Mouse (Mus musculus): Measurements from ENCODE around the gene Rbfox2. TPM values are rescaled to one million over a fixed set of nuclear protein-coding genes. Genes with fewer than 3 reads are reported as not detected.
A peak's percentile ranks its signal among the peaks of the same experiment; 100 is the strongest.

Rbfox2 gene
- polyA plus RNA-seq, 1 experiment: 1.3 TPM

DNA sequence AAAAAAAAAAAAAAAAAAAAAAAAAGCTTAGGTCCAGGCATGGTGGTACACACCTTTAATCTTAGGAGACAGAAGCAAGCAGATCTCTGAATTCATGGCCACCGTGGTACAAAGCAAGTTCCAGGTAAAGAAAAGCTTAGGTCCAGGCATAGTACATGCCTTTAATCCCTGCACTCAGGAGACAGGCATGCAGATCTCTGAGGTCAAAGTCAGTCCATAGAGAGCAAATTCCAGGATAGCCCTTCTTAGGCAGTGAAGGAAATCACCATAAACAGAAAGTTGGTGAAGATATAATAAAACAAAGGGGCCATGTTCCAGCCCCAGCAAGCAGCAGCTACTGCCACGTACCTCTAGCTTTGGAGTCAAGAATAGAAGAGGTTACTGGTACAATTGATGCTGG, 44.0 kb downstream of the Rbfox2 start:
- H3K4me1 ChIP-seq (ENCODE audit: control insufficient read depth, insufficient read depth, low read length): no peaks in the 10 kb centered on the region
- no peak overlapping the region for H3K4me3 ChIP-seq (ENCODE audit: insufficient read depth, low read length)
- no peak overlapping the region for H3K27ac ChIP-seq (ENCODE audit: insufficient read depth, low read depth, low read length)
- TF ChIP-seq POLR2A (IDR thresholded peaks at IDR 0.05; ENCODE audit: borderline replicate concordance, low read depth, low read length): no peak
- no peak for TF ChIP-seq CTCF (IDR thresholded peaks at IDR 0.05; ENCODE audit: low read depth, low read length)

GRCm38 (mm10) chr15:77257437-77258229, 49.2 kb downstream of the Rbfox2 start:
- no peaks in the 10 kb centered on the region for H3K4me1 ChIP-seq (ENCODE audit: control insufficient read depth, insufficient read depth, low read length)
- H3K27ac ChIP-seq (ENCODE audit: insufficient read depth, low read depth, low read length): no peak overlapping the region
- TF ChIP-seq CTCF (IDR thresholded peaks at IDR 0.05; ENCODE audit: low read depth, low read length) (peak; percentile 48), POLR2A (IDR thresholded peaks at IDR 0.05; ENCODE audit: borderline replicate concordance, low read depth, low read length) (no peak)
- H3K4me3 ChIP-seq (ENCODE audit: insufficient read depth, low read length): no peak overlapping the region

DNA sequence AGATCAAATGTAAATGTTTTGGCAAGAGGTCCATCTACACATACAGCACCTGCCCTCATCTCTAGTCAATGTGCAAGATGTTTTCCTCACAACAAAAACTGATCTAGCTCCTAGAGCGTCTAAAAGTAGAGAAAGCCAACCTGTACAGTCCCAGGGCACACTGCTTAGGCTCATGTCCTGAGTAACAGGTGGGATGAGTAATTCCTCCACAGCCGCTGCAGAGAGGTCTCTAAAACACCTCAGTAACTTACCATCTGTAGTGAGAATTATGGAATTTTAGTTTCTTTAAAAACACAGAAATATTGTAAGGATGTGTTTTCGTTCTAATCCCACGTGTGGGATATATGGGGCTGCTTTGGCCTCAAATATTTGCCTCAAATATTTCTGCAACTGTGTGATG, 50.0 kb downstream of the Rbfox2 start:
- no peak overlapping the region for H3K27ac ChIP-seq (ENCODE audit: insufficient read depth, low read depth, low read length)
- no peak overlapping the region for H3K4me3 ChIP-seq (ENCODE audit: insufficient read depth, low read length)
- H3K4me1 ChIP-seq (ENCODE audit: control insufficient read depth, insufficient read depth, low read length): no peaks in the 10 kb centered on the region
- TF ChIP-seq POLR2A (IDR thresholded peaks at IDR 0.05; ENCODE audit: borderline replicate concordance, low read depth, low read length) (no peak), CTCF (IDR thresholded peaks at IDR 0.05; ENCODE audit: low read depth, low read length) (no peak)

DNA sequence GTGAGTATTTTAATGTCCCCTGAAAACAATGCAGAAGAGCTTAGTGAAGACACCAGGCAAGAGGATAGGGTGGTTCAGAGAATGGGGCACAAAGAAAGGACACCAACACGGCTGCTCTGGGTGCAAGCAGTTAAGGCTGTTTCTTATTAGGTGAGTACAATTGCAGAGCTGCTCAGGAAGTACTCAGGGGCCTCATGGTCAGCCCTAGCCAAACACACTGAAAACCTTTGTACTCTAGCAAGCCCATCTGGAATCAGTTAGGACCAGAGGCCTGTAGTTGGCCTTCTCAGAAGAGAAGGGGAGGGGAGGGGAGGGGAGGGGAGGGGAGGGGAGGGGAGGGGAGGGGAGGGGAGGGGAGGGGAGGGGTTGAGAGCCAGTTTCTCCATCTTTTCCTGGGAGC, 52.2 kb downstream of the Rbfox2 start:
- no peak overlapping the region for H3K4me3 ChIP-seq (ENCODE audit: insufficient read depth, low read length)
- H3K27ac ChIP-seq (ENCODE audit: insufficient read depth, low read depth, low read length): no peak overlapping the region
- TF ChIP-seq CTCF (IDR thresholded peaks at IDR 0.05; ENCODE audit: low read depth, low read length) (no peak), POLR2A (IDR thresholded peaks at IDR 0.05; ENCODE audit: borderline replicate concordance, low read depth, low read length) (no peak)
- H3K4me1 ChIP-seq (ENCODE audit: control insufficient read depth, insufficient read depth, low read length): no peaks in the 10 kb centered on the region

DNA sequence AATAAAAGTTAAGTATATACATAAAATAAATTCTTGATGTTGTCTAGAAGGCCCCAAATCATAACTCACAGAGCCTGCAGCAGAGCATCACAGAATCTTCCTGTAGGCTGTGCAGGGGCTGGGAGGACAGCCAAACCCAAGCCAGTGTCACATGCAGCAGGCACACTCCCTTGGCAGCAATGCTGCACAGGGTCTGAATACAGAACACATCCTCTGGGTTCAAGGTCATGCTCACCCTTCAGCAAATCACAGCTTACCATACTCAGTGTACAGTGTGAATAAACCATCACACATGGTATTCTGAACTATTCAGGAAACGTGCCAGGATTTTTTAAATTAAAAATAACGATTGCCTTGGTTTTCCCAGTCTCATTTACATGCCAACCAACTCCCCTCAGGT, 52.7 kb downstream of the Rbfox2 start:
- TF ChIP-seq POLR2A (IDR thresholded peaks at IDR 0.05; ENCODE audit: borderline replicate concordance, low read depth, low read length) (no peak), CTCF (IDR thresholded peaks at IDR 0.05; ENCODE audit: low read depth, low read length) (no peak)
- no peak overlapping the region for H3K27ac ChIP-seq (ENCODE audit: insufficient read depth, low read depth, low read length)
- no peak overlapping the region for H3K4me3 ChIP-seq (ENCODE audit: insufficient read depth, low read length)
- H3K4me1 ChIP-seq (ENCODE audit: control insufficient read depth, insufficient read depth, low read length): no peaks in the 10 kb centered on the region

DNA sequence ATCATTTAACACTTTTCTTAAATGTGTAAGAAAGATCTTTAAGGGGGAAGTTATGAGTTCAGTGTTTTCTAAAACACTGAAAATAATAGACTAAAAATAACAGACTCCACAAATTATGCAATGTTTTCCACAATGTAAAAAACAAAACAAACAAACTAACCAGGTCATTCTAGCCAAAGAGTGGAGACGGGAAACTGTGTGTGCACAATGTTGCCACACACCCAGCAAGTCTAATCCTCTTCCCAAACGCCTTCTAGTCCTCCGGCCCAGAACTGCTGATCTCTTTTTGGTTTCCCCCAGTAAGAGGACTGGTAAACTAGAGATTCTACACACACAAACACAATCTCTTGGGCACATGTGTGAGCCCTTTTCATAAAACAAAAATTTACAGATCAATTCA, 55.1 kb downstream of the Rbfox2 start:
- H3K27ac ChIP-seq (ENCODE audit: insufficient read depth, low read depth, low read length): no peak overlapping the region
- no peaks in the 10 kb centered on the region for H3K4me1 ChIP-seq (ENCODE audit: control insufficient read depth, insufficient read depth, low read length)
- TF ChIP-seq CTCF (IDR thresholded peaks at IDR 0.05; ENCODE audit: low read depth, low read length): no peak
- no peak for TF ChIP-seq POLR2A (IDR thresholded peaks at IDR 0.05; ENCODE audit: borderline replicate concordance, low read depth, low read length)
- no peak overlapping the region for H3K4me3 ChIP-seq (ENCODE audit: insufficient read depth, low read length)

DNA sequence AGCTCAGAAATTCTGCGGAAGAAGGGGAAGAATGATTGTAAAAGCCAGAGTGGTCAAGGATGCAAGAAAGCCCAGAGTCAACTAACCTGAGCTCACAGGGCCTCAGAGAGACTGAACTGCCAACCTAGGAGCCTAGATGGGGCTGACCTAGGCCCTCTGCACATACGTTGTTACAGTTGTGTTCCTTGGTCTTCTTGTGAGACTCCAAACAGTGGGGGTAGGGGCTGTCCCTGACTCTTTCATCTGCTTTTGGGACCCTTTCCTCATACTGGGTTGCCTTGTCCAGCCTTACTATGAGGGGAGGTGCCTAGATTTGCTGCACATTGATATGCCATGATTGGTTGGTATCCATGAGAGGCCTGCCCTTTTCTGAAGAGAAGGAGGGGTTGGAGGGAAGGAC, 56.0 kb downstream of the Rbfox2 start:
- no peak overlapping the region for H3K27ac ChIP-seq (ENCODE audit: insufficient read depth, low read depth, low read length)
- H3K4me1 ChIP-seq (ENCODE audit: control insufficient read depth, insufficient read depth, low read length): 0 out of 2 replicates have a peak, but pooled peaks cover under 1% of the 10 kb centered on the region
- no peak overlapping the region for H3K4me3 ChIP-seq (ENCODE audit: insufficient read depth, low read length)
- TF ChIP-seq CTCF (IDR thresholded peaks at IDR 0.05; ENCODE audit: low read depth, low read length) (no peak), POLR2A (IDR thresholded peaks at IDR 0.05; ENCODE audit: borderline replicate concordance, low read depth, low read length) (no peak)

GRCm38 (mm10) chr15:77249421-77249820, 57.4 kb downstream of the Rbfox2 start:
- no peak overlapping the region for H3K27ac ChIP-seq (ENCODE audit: insufficient read depth, low read depth, low read length)
- TF ChIP-seq CTCF (IDR thresholded peaks at IDR 0.05; ENCODE audit: low read depth, low read length) (no peak), POLR2A (IDR thresholded peaks at IDR 0.05; ENCODE audit: borderline replicate concordance, low read depth, low read length) (no peak)
- H3K4me1 ChIP-seq (ENCODE audit: control insufficient read depth, insufficient read depth, low read length): peaks cover 5% of the 10 kb centered on the region; the same call in 1 of the 2 replicates
- no peak overlapping the region for H3K4me3 ChIP-seq (ENCODE audit: insufficient read depth, low read length)

DNA sequence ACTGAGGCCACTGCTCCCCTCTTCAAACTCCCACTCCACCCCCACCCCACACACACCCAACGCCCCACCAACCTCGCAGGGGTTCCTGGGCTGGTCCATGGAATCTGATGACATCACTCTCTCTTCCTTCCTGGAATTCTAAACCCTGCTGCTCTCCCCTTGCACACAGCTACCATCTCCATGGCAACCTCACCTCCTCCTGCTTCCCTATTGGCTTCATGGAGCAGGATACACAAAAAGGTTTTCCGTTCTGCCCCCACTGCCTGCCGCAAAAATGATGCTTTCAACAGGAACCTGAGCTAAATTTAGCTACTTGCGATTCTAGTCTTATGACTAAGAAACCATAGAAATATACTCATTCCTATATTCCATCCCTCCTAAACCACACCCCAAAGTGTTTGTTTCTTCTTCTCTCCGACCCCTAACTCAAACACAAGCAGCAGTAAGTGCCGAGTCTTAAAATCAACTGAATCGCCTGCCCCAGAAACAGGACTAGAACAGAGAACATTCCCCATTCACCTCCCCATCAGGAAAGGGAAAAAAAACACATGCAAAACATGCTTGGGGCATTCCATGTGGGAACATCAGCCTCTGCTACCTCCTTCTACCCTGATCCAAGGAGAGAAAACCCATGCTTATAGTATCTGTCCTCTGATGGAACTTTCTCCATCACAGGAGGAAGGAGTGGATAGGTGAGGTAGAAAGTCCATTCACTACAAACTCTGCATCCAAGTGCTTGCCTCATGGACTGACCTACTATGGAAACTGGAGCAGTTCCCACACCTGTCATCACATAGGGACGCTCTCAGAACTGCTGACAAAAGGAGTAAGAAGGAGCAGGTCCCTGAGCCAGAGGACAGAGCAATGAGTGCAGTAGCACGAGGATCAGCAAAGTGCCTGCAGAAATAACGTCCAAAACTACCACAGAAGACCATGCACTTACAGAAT, 61.1 kb downstream of the Rbfox2 start:
- TF ChIP-seq CTCF (IDR thresholded peaks at IDR 0.05; ENCODE audit: low read depth, low read length): no peak
- no peak for TF ChIP-seq POLR2A (IDR thresholded peaks at IDR 0.05; ENCODE audit: borderline replicate concordance, low read depth, low read length)
- H3K4me3 ChIP-seq (ENCODE audit: insufficient read depth, low read length): no peak overlapping the region
- no peak overlapping the region for H3K27ac ChIP-seq (ENCODE audit: insufficient read depth, low read depth, low read length)
- H3K4me1 ChIP-seq (ENCODE audit: control insufficient read depth, insufficient read depth, low read length): peaks cover 5% of the 10 kb centered on the region; the same call in 1 of the 2 replicates

GRCm38 (mm10) chr15:77244634-77245033, 62.2 kb downstream of the Rbfox2 start:
- Histone ChIP-seq H3K27ac (ENCODE audit: insufficient read depth, low read depth, low read length) (no peak overlapping the region), H3K4me1 (ENCODE audit: control insufficient read depth, insufficient read depth, low read length) (peaks cover 5% of the 10 kb centered on the region; the same call in 1 of the 2 replicates), H3K4me3 (ENCODE audit: insufficient read depth, low read length) (no peak overlapping the region)
- TF ChIP-seq CTCF (IDR thresholded peaks at IDR 0.05; ENCODE audit: low read depth, low read length) (no peak), POLR2A (IDR thresholded peaks at IDR 0.05; ENCODE audit: borderline replicate concordance, low read depth, low read length) (no peak)

All from bone marrow macrophage, adult 2 months (primary cell).